Mouse (Mus musculus): ENCODE results near the gene Vtn. TPM values are rescaled to one million over a fixed set of nuclear protein-coding genes. Genes with fewer than 3 reads are reported as not detected.
A peak's percentile ranks its signal among the peaks of the same experiment; 100 is the strongest.

Vtn gene
- 4.5 and 8.1 TPM in 2 replicates for polyA plus RNA-seq (2015; fragmentation: Nextera tagmentation; extraction: Ambion mirVana)

GRCm38 (mm10) chr11:78499004-78499403, at the start of gene Vtn:
Gene Vtn, plus strand, starts transcription at chr11:78499091.
- H3K4me2 ChIP-seq: peak within 1 kb of the TSS; percentile 99
- H3K9me3 ChIP-seq (replicated peaks): no peaks in the 10 kb centered on the region
- ATAC-seq (replicated peaks; ENCODE audit: low FRiP score): no peak
- 0 out of 2 replicates have a peak within 1 kb of the TSS, but pooled peaks have one; percentile 9 for H3K27ac ChIP-seq
- peaks cover 16% of the 10 kb centered on the region for H3K4me1 ChIP-seq
- peak within 1 kb of the TSS; percentile 59 for H3K4me3 ChIP-seq (replicated peaks)
- no peaks in the 10 kb centered on the region for H3K36me3 ChIP-seq
- H3K27me3 ChIP-seq: peaks cover 69% of the 10 kb centered on the region
- 54% methylated on average over 7 of the region's 7 CpGs for WGBS
- H3K9ac ChIP-seq: 0 out of 2 replicates have a peak within 1 kb of the TSS, but pooled peaks have one; percentile 31

DNA sequence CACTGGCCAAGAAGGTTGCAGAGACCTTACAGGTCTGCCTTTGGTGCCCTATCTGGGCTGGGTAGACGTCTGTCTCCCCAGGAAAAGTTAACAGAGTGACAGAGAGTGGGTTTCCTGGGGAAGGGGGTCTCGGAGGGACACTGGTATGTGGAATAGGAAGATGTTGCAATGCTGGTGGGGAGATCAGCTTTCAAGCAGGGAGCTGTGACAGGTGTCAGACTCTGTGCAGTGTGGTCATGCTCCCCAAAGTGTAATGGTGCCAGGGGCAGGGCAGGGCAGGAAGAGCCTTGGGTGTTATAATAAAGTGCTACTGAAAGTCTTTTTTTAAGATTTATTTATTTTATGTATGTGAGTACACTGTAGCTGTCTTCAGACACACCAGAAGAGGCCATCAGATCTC, 48.6 kb upstream of the Vtn start:
- no peak for ATAC-seq (replicated peaks; ENCODE audit: low FRiP score)
- Histone ChIP-seq H3K4me3 (replicated peaks) (no peak overlapping the region), H3K4me2 (no peak overlapping the region), H3K27me3 (no peaks in the 10 kb centered on the region), H3K9ac (no peak overlapping the region), H3K4me1 (no peaks in the 10 kb centered on the region), H3K27ac (no peak overlapping the region), H3K36me3 (no peaks in the 10 kb centered on the region), H3K9me3 (replicated peaks) (no peaks in the 10 kb centered on the region)
- 36% methylated on average over 2 of the region's 2 CpGs for WGBS

DNA sequence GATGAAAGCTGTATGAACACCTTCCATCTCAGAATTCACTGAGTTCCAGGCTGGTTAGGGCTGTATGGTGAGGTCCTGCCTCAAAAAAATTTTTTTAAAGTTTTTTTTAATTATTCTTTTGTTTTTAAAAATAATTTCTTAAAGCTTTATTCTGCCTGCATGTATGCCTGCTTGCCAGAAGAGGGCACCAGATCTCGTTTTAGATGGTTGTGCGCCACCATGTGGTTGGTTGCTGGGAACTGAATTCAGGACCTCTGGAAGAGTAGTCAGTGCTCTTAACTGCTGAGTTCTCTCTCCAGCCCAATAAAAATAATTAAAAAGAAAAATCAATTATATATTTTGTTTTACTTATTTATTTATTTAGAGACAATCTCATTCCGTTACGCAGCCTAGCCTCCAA, 45.2 kb upstream of the Vtn start:
- ATAC-seq (replicated peaks; ENCODE audit: low FRiP score): no peak
- H3K9me3 ChIP-seq (replicated peaks): no peaks in the 10 kb centered on the region
- 12% methylated on average over 4 of the region's 4 CpGs for WGBS

GRCm38 (mm10) chr11:78454276-78454675, 44.6 kb upstream of the Vtn start:
- Histone ChIP-seq H3K9ac (no peak overlapping the region), H3K36me3 (no peaks in the 10 kb centered on the region), H3K4me1 (peaks cover 3% of the 10 kb centered on the region; the same call in 1 of the 2 replicates), H3K27me3 (0 out of 2 replicates have a peak, but pooled peaks cover 2% of the 10 kb centered on the region), H3K4me2 (no peak overlapping the region), H3K4me3 (replicated peaks) (no peak overlapping the region), H3K27ac (no peak overlapping the region), H3K9me3 (replicated peaks) (no peaks in the 10 kb centered on the region)
- WGBS: 74% methylated on average over 7 of the region's 7 CpGs
- no peak for ATAC-seq (replicated peaks; ENCODE audit: low FRiP score)

More for the DNA sequence above, 45.2 kb upstream of the Vtn start:
- Histone ChIP-seq H3K4me1 (peaks cover 3% of the 10 kb centered on the region; the same call in 1 of the 2 replicates), H3K27me3 (0 out of 2 replicates have a peak, but pooled peaks cover 2% of the 10 kb centered on the region), H3K9ac (no peak overlapping the region), H3K36me3 (no peaks in the 10 kb centered on the region), H3K27ac (no peak overlapping the region), H3K4me3 (replicated peaks) (no peak overlapping the region), H3K4me2 (no peak overlapping the region)

GRCm38 (mm10) chr11:78455308-78455707, 43.6 kb upstream of the Vtn start:
- H3K9ac ChIP-seq: no peak overlapping the region
- H3K27ac ChIP-seq: no peak overlapping the region
- peaks cover 3% of the 10 kb centered on the region; the same call in 1 of the 2 replicates for H3K4me1 ChIP-seq
- H3K36me3 ChIP-seq: no peaks in the 10 kb centered on the region
- no peak overlapping the region for H3K4me2 ChIP-seq
- no peak overlapping the region for H3K4me3 ChIP-seq (replicated peaks)
- H3K9me3 ChIP-seq (replicated peaks): no peaks in the 10 kb centered on the region
- ATAC-seq (replicated peaks; ENCODE audit: low FRiP score): no peak
- 0 out of 2 replicates have a peak, but pooled peaks cover 2% of the 10 kb centered on the region for H3K27me3 ChIP-seq
- 43% methylated on average over 5 of the region's 5 CpGs for WGBS

- ATAC-seq (replicated peaks; ENCODE audit: low FRiP score): no peak
Measured at GRCm38 (mm10) chr11:78458740-78459139, 40.2 kb upstream of the Vtn start.

GRCm38 (mm10) chr11:78461894-78462293, 37.0 kb upstream of the Vtn start:
- whole genome bisulfite sequencing: 59% methylated on average over 1 of the region's 1 CpGs
- no peaks in the 10 kb centered on the region for H3K27me3 ChIP-seq
- H3K4me3 ChIP-seq (replicated peaks): no peak overlapping the region
- peaks cover 26% of the 10 kb centered on the region for H3K4me1 ChIP-seq
- H3K36me3 ChIP-seq: no peaks in the 10 kb centered on the region
- no peak overlapping the region for H3K4me2 ChIP-seq
- H3K9ac ChIP-seq: no peak overlapping the region
- H3K9me3 ChIP-seq (replicated peaks): no peaks in the 10 kb centered on the region
- H3K27ac ChIP-seq: no peak overlapping the region
- no peak for ATAC-seq (replicated peaks; ENCODE audit: low FRiP score)

More at GRCm38 (mm10) chr11:78458740-78459139, 40.2 kb upstream of the Vtn start:
- Histone ChIP-seq H3K4me3 (replicated peaks) (no peak overlapping the region), H3K9me3 (replicated peaks) (no peaks in the 10 kb centered on the region), H3K36me3 (no peaks in the 10 kb centered on the region), H3K9ac (no peak overlapping the region), H3K27me3 (0 out of 2 replicates have a peak, but pooled peaks cover 2% of the 10 kb centered on the region), H3K4me2 (no peak overlapping the region), H3K4me1 (peaks cover 11% of the 10 kb centered on the region), H3K27ac (no peak overlapping the region)
- WGBS: 80% methylated on average over 17 of the region's 17 CpGs

DNA sequence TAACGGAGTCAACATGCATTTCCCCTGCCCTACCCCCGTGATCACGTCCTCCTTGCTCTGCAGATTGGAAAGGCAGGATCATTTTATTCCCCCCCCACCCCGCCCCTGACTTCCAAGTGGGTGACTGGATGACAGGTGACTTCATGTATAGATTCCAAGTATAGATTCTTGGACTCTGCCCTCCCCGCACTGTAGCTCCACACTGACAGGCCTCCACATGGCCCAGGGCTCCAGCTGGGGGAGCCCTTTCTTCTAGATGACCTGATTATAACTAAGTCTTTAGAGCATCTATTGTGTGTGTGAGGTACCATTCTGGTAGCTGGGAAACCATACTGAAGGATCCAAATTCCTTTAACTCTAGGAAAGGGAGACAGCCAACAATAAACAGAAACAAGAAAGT, 36.2 kb upstream of the Vtn start:
- Histone ChIP-seq H3K36me3 (no peaks in the 10 kb centered on the region), H3K27me3 (no peaks in the 10 kb centered on the region), H3K9me3 (replicated peaks) (no peaks in the 10 kb centered on the region), H3K4me1 (peaks cover 27% of the 10 kb centered on the region), H3K9ac (no peak overlapping the region), H3K4me2 (no peak overlapping the region), H3K4me3 (replicated peaks) (no peak overlapping the region), H3K27ac (no peak overlapping the region)
- ATAC-seq (replicated peaks; ENCODE audit: low FRiP score): no peak
- 83% methylated on average over 5 of the region's 5 CpGs for WGBS

DNA sequence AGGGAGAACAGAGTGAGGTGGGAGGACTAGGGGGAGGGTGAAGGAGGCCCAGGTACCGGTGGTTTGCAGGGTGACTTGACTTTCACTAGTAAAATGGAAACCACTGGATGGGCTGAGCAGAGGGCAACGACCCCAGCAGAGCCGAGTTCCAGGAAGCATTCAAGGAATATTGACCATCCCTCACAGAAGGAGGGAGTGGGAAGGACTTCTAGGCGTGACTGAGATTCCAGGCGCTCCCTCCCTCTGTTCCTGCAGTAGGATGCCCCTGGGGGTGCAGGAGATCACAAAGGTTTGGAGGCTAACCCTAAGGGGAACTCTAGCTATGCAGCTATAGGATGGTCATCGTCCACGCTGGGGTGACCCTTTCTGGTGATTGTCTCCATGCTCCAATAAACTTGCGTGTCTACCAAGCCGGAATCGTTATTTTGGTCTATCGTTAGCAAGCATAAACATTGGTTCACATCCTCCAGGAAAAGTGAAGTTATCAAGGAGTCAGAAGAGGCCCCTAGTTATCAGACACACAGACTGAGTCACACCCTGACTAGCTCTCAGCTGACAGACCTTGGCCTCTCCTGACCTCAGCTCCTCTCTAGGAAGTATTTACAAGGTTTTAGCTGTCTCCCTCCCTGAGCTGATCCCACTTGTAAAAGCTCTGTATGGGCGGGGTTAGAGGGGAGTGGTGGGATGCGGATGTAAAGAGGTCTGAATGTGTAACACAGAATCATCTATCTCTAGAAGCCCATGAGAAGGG, 35.4 kb upstream of the Vtn start:
- H3K36me3 ChIP-seq: no peaks in the 10 kb centered on the region
- no peak overlapping the region for H3K27ac ChIP-seq
- no peak overlapping the region for H3K9ac ChIP-seq
- peaks cover 27% of the 10 kb centered on the region for H3K4me1 ChIP-seq
- ATAC-seq (replicated peaks; ENCODE audit: low FRiP score): no peak
- whole genome bisulfite sequencing: 55% methylated on average over 13 of the region's 13 CpGs
- no peak overlapping the region for H3K4me3 ChIP-seq (replicated peaks)
- H3K4me2 ChIP-seq: no peak overlapping the region
- H3K9me3 ChIP-seq (replicated peaks): no peaks in the 10 kb centered on the region
- no peaks in the 10 kb centered on the region for H3K27me3 ChIP-seq

DNA sequence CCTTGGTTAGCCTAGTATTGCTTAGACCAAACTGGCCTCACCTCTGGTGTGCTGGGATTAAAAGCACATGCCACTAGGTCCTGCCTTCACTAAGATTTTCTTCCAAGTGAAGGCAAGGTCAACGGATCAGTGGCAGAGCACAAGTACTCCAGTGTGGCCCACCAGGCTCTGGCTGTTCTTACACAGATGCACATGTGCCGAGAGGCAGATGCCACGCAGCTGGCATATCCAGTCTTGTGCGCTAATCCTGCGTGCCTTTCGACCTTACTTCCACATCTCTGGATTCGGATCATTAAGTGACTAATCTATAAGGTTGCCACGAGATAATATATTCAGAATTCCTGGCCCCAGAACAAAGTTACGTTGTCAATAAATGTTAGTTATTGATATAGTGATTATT, 33.8 kb upstream of the Vtn start:
- Histone ChIP-seq H3K27ac (peak overlapping the region; percentile 97), H3K9ac (peak overlapping the region; percentile 84; the same call in 1 of the 2 replicates), H3K27me3 (no peaks in the 10 kb centered on the region), H3K9me3 (replicated peaks) (no peaks in the 10 kb centered on the region), H3K36me3 (no peaks in the 10 kb centered on the region), H3K4me3 (replicated peaks) (peak overlapping the region; percentile 81), H3K4me2 (peak overlapping the region; percentile 91), H3K4me1 (peaks cover 27% of the 10 kb centered on the region)
- 21% methylated on average over 9 of the region's 9 CpGs for WGBS
- ATAC-seq (replicated peaks; ENCODE audit: low FRiP score): no peak

- Histone ChIP-seq H3K27ac (peak within 1 kb of the TSS; percentile 97), H3K4me2 (peak within 1 kb of the TSS; percentile 91)
- peak; percentile 96 for ATAC-seq (replicated peaks; ENCODE audit: low FRiP score)
Measured at GRCm38 (mm10) chr11:78465568-78466180, 33.2 kb upstream of the Vtn start, which contains the start of gene Slc46a1. Gene Slc46a1, plus strand, starts transcription at chr11:78465697.

More at GRCm38 (mm10) chr11:78465568-78466180, 33.2 kb upstream of the Vtn start, which contains the start of gene Slc46a1:
- Histone ChIP-seq H3K4me3 (replicated peaks) (peak within 1 kb of the TSS; percentile 81), H3K4me1 (peaks cover 27% of the 10 kb centered on the region), H3K9me3 (replicated peaks) (no peaks in the 10 kb centered on the region), H3K9ac (peak within 1 kb of the TSS; percentile 84), H3K36me3 (no peaks in the 10 kb centered on the region), H3K27me3 (no peaks in the 10 kb centered on the region)
- under 1% methylated on average over 41 of the region's 41 CpGs for WGBS

All from kidney, embryonic 15.5 days (tissue).